Mouse (Mus musculus): Measurements from ENCODE around the gene Mtpn. TPM values are rescaled to one million over a fixed set of nuclear protein-coding genes. Genes with fewer than 3 reads are reported as not detected.

The Mtpn gene
- polyA plus RNA-seq, 2 experiments = 64.9 to 104 TPM

DNA sequence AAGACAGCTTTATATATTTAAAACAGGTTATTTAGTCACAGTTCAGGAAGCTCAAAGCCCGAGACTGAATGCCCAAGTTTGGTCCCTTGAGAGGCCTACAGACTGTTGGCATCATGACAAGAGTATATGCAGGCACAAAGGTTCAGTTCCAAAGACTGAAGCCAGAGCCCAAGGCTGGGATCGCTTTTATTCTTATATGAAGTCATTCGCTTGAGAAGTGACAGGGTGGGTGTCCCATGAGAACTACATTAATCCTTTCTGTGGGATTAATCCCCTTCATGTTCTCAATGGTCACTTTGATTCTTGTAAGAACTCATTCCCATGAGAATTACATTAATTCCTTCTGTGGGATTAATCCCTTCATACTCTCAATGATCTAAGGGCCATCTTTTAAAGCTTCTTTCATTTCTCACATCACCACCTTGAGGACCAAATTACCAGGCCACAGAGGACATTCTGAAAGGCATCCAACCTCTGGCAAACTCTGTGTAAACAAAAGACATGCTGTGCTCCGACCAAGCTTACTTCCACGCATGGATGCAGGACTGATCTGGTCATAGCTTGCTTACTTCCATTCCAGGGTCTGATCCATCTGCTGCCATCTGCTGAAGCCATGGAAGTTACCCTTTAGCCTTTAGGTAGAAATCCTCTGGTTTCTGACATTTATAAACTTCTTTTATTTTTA lies 59.9 kb downstream of the Mtpn start:
- no peak for TF ChIP-seq POLR2A (IDR thresholded peaks at IDR 0.05; ENCODE audit: borderline replicate concordance, extremely low read depth, insufficient read depth, insufficient read length)
- Histone ChIP-seq H3K4me3 (replicated peaks; ENCODE audit: low read length) (no peak overlapping the region), H3K27ac (replicated peaks; ENCODE audit: low read depth, low read length) (no peak overlapping the region), H3K4me1 (ENCODE audit: control insufficient read depth, insufficient read depth, low read length) (no peaks in the 10 kb centered on the region), H3K9me3 (ENCODE audit: control insufficient read depth, low read length) (no peaks in the 10 kb centered on the region), H3K9ac (ENCODE audit: low read depth, low read length, severe bottlenecking) (no peak overlapping the region), H3K36me3 (ENCODE audit: control insufficient read depth, insufficient read depth, low read length) (no peaks in the 10 kb centered on the region), H3K4me2 (replicated peaks; ENCODE audit: low read depth, low read length, severe bottlenecking) (no peak overlapping the region), H3K27me3 (ENCODE audit: control insufficient read depth, insufficient read depth, low read length) (no peaks in the 10 kb centered on the region)
- 77% methylated on average over 5 of the region's 5 CpGs for WGBS
- no peak for DNase-seq (ENCODE audit: low spot score)
- no peak for ATAC-seq (ENCODE audit: low FRiP score, low read depth)

- Histone ChIP-seq H3K9ac (ENCODE audit: low read depth, low read length, severe bottlenecking) (no peak overlapping the region), H3K4me2 (replicated peaks; ENCODE audit: low read depth, low read length, severe bottlenecking) (no peak overlapping the region), H3K36me3 (ENCODE audit: control insufficient read depth, insufficient read depth, low read length) (no peaks in the 10 kb centered on the region), H3K27me3 (ENCODE audit: control insufficient read depth, insufficient read depth, low read length) (no peaks in the 10 kb centered on the region), H3K4me1 (ENCODE audit: control insufficient read depth, insufficient read depth, low read length) (no peaks in the 10 kb centered on the region), H3K9me3 (ENCODE audit: control insufficient read depth, low read length) (no peaks in the 10 kb centered on the region), H3K27ac (replicated peaks; ENCODE audit: low read depth, low read length) (no peak overlapping the region), H3K4me3 (replicated peaks; ENCODE audit: low read length) (no peak overlapping the region)
- TF ChIP-seq POLR2A (IDR thresholded peaks at IDR 0.05; ENCODE audit: borderline replicate concordance, extremely low read depth, insufficient read depth, insufficient read length) = no peak
- WGBS = 76% methylated on average over 1 of the region's 1 CpGs
- DNase-seq (ENCODE audit: low spot score) (no peak), ATAC-seq (ENCODE audit: low FRiP score, low read depth) (no peak)
Measured at GRCm38 (mm10) chr6:35476830-35477229, 62.9 kb downstream of the Mtpn start.

- H3K9me3 ChIP-seq (ENCODE audit: control insufficient read depth, low read length) = no peaks in the 10 kb centered on the region
- WGBS = 82% methylated on average over 5 of the region's 5 CpGs
- no peaks in the 10 kb centered on the region for H3K4me1 ChIP-seq (ENCODE audit: control insufficient read depth, insufficient read depth, low read length)
- DNase-seq (ENCODE audit: low spot score) (no peak), ATAC-seq (ENCODE audit: low FRiP score, low read depth) (no peak)
- H3K4me3 ChIP-seq (replicated peaks; ENCODE audit: low read length) = no peak overlapping the region
- no peak overlapping the region for H3K9ac ChIP-seq (ENCODE audit: low read depth, low read length, severe bottlenecking)
- H3K27ac ChIP-seq (replicated peaks; ENCODE audit: low read depth, low read length) = no peak overlapping the region
- H3K27me3 ChIP-seq (ENCODE audit: control insufficient read depth, insufficient read depth, low read length) = no peaks in the 10 kb centered on the region
- no peaks in the 10 kb centered on the region for H3K36me3 ChIP-seq (ENCODE audit: control insufficient read depth, insufficient read depth, low read length)
- no peak for TF ChIP-seq POLR2A (IDR thresholded peaks at IDR 0.05; ENCODE audit: borderline replicate concordance, extremely low read depth, insufficient read depth, insufficient read length)
- no peak overlapping the region for H3K4me2 ChIP-seq (replicated peaks; ENCODE audit: low read depth, low read length, severe bottlenecking)
Measured at GRCm38 (mm10) chr6:35463450-35464395, 76.0 kb downstream of the Mtpn start.

- Histone ChIP-seq H3K27ac (replicated peaks; ENCODE audit: low read depth, low read length) (no peak overlapping the region), H3K9ac (ENCODE audit: low read depth, low read length, severe bottlenecking) (no peak overlapping the region), H3K9me3 (ENCODE audit: control insufficient read depth, low read length) (no peaks in the 10 kb centered on the region), H3K4me1 (ENCODE audit: control insufficient read depth, insufficient read depth, low read length) (no peaks in the 10 kb centered on the region), H3K36me3 (ENCODE audit: control insufficient read depth, insufficient read depth, low read length) (no peaks in the 10 kb centered on the region), H3K4me3 (replicated peaks; ENCODE audit: low read length) (no peak overlapping the region), H3K27me3 (ENCODE audit: control insufficient read depth, insufficient read depth, low read length) (no peaks in the 10 kb centered on the region), H3K4me2 (replicated peaks; ENCODE audit: low read depth, low read length, severe bottlenecking) (no peak overlapping the region)
- 86% methylated on average over 1 of the region's 1 CpGs for WGBS
- TF ChIP-seq POLR2A (IDR thresholded peaks at IDR 0.05; ENCODE audit: borderline replicate concordance, extremely low read depth, insufficient read depth, insufficient read length) = no peak
- ATAC-seq (ENCODE audit: low FRiP score, low read depth) (no peak), DNase-seq (ENCODE audit: low spot score) (no peak)
Measured at GRCm38 (mm10) chr6:35462484-35462883, 77.2 kb downstream of the Mtpn start.

Small RNA genes lying within 50 kb of the gene (microRNA-seq; reads per million reads assigned to microRNA genes)
- gene Gm23053 = not detected

Other genes with a start within 250 kb of the Mtpn start
- 0.33 and 0.42 TPM in 2 replicates for gene Slc13a4, start 231.8 kb downstream of the Mtpn start, polyA plus RNA-seq (2012; rRNA removed)
- 0.22 and 0.30 TPM in 2 replicates for gene Slc13a4, start 231.8 kb downstream of the Mtpn start, polyA plus RNA-seq (2014; fragmentation: Nextera tagmentation; extraction: Ambion mirVana)
- 2.5 and 3.5 TPM in 2 replicates for gene Fam180a, start 213.7 kb downstream of the Mtpn start, polyA plus RNA-seq (2012; rRNA removed)
- 5.1 and 6.0 TPM in 2 replicates for gene Fam180a, start 213.7 kb downstream of the Mtpn start, polyA plus RNA-seq (2014; fragmentation: Nextera tagmentation; extraction: Ambion mirVana)

All from limb, embryonic 14.5 days (tissue).